Mouse (Mus musculus) intestine, embryonic 14.5 days (tissue): ENCODE data around the gene Pkd1. TPM values are rescaled to one million over a fixed set of nuclear protein-coding genes. Genes with fewer than 3 reads are reported as not detected.

Experiments
- ATAC-seq: fragments of 200-750 bp; cut with Nextera tagmentation; replicated peaks from 2 replicates; pipeline ENCODE4 v1.8.0; 2017; ENCODE audit warnings: low read depth, moderate number of reproducible peaks, moderate TSS enrichment, moderate library complexity; ENCODE audit not compliant: low FRiP score, low TSS enrichment
- DNase-seq: peaks from one replicate; pipeline ENCODE4 v3.0.0-alpha.2; 2018; ENCODE audit warnings: low spot score
- H3K27ac ChIP-seq: fragments of 300-500 bp; sonication (generic); 2 replicates; pipeline ENCODE4 v1.5.1; 2014; ENCODE audit warnings: low read depth, mild to moderate bottlenecking, control low read depth
- H3K27me3 ChIP-seq: fragments of 300-500 bp; sonication (generic); replicated peaks from 2 replicates; pipeline ENCODE4 v1.6.1; 2014; ENCODE audit warnings: low read length, control low read depth; ENCODE audit not compliant: control insufficient read depth, insufficient read depth
- H3K36me3 ChIP-seq: fragments of 300-500 bp; sonication (generic); 2 replicates; pipeline ENCODE4 v1.6.1; 2014; ENCODE audit warnings: low read length, control low read depth; ENCODE audit not compliant: control insufficient read depth, insufficient read depth
- H3K4me1 ChIP-seq: fragments of 300-500 bp; sonication (generic); replicated peaks from 2 replicates; pipeline ENCODE4 v1.6.1; 2014; ENCODE audit warnings: low read length, control low read depth, mixed read lengths; ENCODE audit not compliant: control insufficient read depth, insufficient read depth
- H3K4me2 ChIP-seq: fragments of 300-500 bp; sonication (generic); 2 replicates; pipeline ENCODE4 v1.6.1; 2014; ENCODE audit warnings: low read length
- H3K4me3 ChIP-seq: fragments of 300-500 bp; sonication (generic); 2 replicates; pipeline ENCODE4 v1.5.1; 2014; ENCODE audit warnings: low read depth, low read length, control low read depth, mixed read lengths
- H3K9ac ChIP-seq: fragments of 300-500 bp; sonication (generic); 2 replicates; pipeline ENCODE4 v1.6.1; 2014; ENCODE audit warnings: mild to moderate bottlenecking, low read length
- H3K9me3 ChIP-seq: fragments of 300-500 bp; sonication (generic); 2 replicates; pipeline ENCODE4 v1.6.1; 2016; ENCODE audit warnings: low read length, control low read depth; ENCODE audit not compliant: control insufficient read depth
- WGBS: fragments of 180-500 bp; shearing (Covaris S2); extraction: QIAGEN DNeasy Blood & Tissue Kit; methylation state at CpG from one replicate; pipeline ENCODE4 v1.1.7; 2014; 5-methylcytosine and 5-hydroxymethylcytosine counted together
- polyA plus RNA-seq: library from polyadenylated mRNA; unstranded; fragments of >200 nt; fragmentation: Nextera tagmentation; extraction: Ambion mirVana; gene quantifications from 2 replicates; pipeline ENCODE4 v1.2.1, GENCODE M21; 2014

Pkd1 gene
- polyA plus RNA-seq, 1 experiment from 2014 or later, result 26.8 TPM

DNA sequence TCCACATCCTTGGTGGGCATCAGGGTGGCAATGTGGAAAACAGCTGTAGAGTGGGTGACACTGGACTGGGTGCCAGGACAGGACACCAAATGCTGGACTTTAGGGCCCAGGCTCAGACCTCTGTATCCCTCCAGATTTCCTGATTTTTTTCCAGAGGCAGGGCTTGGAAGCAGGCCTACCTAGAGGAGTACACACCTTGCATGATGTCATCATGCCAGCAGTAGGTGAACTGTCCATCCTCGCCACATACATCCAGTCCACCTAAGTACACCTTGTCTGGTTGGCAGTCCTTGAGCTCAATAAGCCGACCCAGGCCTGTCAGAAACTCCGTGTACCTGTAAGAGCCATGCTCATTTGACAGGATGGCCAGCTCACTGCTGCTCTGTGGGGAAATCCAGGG is 48.4 kb downstream of the Pkd1 start:
- H3K27ac ChIP-seq, result no peak overlapping the region
- H3K4me2 ChIP-seq, result no peak overlapping the region
- H3K27me3 ChIP-seq, result no peaks in the 10 kb centered on the region
- no peak overlapping the region for H3K4me3 ChIP-seq
- DNase-seq (no peak), ATAC-seq (no peak)
- H3K36me3 ChIP-seq, result peaks cover 98% of the 10 kb centered on the region
- no peaks in the 10 kb centered on the region for H3K9me3 ChIP-seq
- H3K4me1 ChIP-seq, result no peaks in the 10 kb centered on the region
- 90% methylated on average over 3 of the region's 3 CpGs for WGBS
- no peak overlapping the region for H3K9ac ChIP-seq

DNA sequence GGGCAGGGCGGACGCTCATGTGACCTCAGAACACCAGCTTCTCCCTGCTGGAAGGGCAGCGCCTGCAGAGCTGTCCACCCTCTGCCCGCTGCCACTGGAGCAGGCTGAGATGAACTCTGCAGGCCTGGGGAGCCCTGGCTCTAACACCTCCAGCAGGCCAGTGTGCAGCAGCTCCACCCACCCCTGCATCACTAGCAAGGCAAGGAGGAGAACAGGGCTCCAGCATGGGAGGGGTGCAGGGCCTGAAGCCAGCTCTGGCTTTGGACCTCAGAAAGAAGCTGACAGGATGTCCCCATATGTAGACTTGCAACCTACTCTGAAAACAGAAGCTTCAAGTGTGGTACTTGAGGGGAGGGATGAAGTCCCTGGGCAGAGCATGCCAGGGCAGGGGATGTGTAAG is 50.9 kb downstream of the Pkd1 start:
- H3K27me3 ChIP-seq, result no peaks in the 10 kb centered on the region
- ATAC-seq (no peak), DNase-seq (no peak)
- H3K9ac ChIP-seq, result no peak overlapping the region
- H3K36me3 ChIP-seq, result peaks cover 95% of the 10 kb centered on the region
- no peaks in the 10 kb centered on the region for H3K9me3 ChIP-seq
- H3K4me1 ChIP-seq, result no peaks in the 10 kb centered on the region
- no peak overlapping the region for H3K4me3 ChIP-seq
- H3K27ac ChIP-seq, result no peak overlapping the region
- 90% methylated on average over 4 of the region's 4 CpGs for WGBS
- H3K4me2 ChIP-seq, result no peak overlapping the region

DNA sequence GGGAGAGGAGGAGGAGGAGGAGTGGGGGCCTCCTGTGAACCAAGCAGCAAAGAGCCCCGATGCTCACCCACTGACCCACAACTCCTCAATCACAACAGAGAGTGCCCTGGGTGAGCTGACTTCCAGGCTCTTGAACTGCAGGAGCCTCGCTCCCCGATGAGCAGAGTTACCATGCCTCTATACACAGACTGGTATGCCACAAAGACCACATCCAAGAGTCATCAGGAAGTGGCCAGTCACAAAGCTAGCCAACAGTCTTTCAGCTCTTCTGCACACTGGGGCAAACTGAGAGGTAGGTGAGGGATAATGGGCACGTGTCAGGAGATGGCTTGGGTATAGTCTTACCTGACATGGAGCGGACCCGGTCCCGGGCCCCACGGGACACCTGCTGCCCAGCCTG is 54.3 kb downstream of the Pkd1 start:
- DNase-seq (no peak), ATAC-seq (no peak)
- H3K27me3 ChIP-seq, result no peaks in the 10 kb centered on the region
- H3K36me3 ChIP-seq, result peaks cover 89% of the 10 kb centered on the region
- no peak overlapping the region for H3K4me3 ChIP-seq
- H3K4me1 ChIP-seq, result no peaks in the 10 kb centered on the region
- H3K4me2 ChIP-seq, result no peak overlapping the region
- no peaks in the 10 kb centered on the region for H3K9me3 ChIP-seq
- no peak overlapping the region for H3K27ac ChIP-seq
- H3K9ac ChIP-seq, result no peak overlapping the region
- 94% methylated on average over 8 of the region's 8 CpGs for WGBS

DNA sequence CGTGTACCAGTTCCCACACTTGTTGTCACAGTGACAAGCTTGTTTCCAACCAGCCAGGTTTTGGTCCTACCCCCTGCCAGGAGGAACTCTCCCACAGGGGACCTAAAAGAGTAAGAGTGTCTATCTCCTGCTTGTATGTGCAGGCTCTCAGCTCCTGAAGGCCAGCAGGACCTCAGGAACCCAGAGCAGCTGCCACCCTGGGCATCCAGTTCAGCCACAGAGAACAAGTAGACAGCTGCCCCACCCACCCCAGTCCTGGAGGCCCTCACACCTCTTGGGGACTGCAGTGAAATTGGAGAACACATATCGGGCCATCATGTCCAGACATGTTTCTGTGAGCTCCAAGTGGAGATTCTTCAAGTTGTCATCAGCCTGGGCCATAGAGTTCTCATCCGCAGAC is 54.9 kb downstream of the Pkd1 start:
- H3K4me2 ChIP-seq, result no peak overlapping the region
- peaks cover 85% of the 10 kb centered on the region for H3K36me3 ChIP-seq
- H3K9me3 ChIP-seq, result no peaks in the 10 kb centered on the region
- no peak overlapping the region for H3K27ac ChIP-seq
- no peaks in the 10 kb centered on the region for H3K4me1 ChIP-seq
- H3K27me3 ChIP-seq, result no peaks in the 10 kb centered on the region
- DNase-seq, result no peak
- no peak for ATAC-seq
- H3K9ac ChIP-seq, result no peak overlapping the region
- no peak overlapping the region for H3K4me3 ChIP-seq
- WGBS, result 94% methylated on average over 3 of the region's 3 CpGs

DNA sequence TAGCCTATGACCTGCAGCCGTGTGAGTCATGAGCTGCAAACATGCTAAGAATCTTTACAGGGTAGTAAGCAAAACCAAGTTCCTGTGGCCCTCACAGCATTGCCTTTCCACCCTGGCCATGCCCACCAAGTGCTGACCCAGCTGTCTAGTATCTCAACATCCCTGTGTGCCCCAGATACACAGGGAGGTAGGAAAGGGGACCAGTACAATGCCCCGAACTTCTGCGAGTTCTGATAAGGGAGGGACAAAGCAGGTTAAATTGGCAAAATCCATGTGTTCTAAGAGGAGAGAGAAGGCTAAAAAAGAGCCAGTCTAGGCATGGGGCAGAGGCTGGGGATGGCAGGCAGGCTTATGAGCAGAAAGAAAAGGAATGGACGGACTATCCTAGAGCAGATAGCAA is 58.7 kb downstream of the Pkd1 start:
- Histone ChIP-seq H3K4me1 (no peaks in the 10 kb centered on the region), H3K4me2 (no peak overlapping the region), H3K36me3 (peaks cover 61% of the 10 kb centered on the region), H3K4me3 (no peak overlapping the region), H3K27ac (no peak overlapping the region), H3K27me3 (no peaks in the 10 kb centered on the region), H3K9me3 (no peaks in the 10 kb centered on the region), H3K9ac (no peak overlapping the region)
- 95% methylated on average over 4 of the region's 4 CpGs for WGBS
- no peak for ATAC-seq
- no peak for DNase-seq

DNA sequence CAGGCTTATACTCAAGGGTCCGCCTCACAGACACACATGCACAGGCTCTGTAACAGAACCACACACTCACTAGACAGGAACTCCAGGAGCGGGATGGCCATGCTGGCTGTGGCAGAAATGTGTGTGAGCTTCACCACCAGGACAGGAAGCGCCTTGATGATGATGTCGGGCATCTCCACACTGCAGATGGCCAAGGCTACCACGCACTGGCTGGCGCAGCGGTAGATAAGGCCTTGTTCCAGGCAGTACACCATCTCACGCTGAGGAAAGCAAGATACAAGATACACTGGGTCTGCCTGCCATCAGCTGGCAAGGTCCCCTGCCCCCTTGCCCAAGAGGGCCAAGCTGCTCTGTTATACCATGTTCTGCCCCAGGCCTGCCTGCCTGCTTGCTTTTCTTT is 59.2 kb downstream of the Pkd1 start:
- DNase-seq (no peak), ATAC-seq (no peak)
- H3K9me3 ChIP-seq, result no peaks in the 10 kb centered on the region
- no peaks in the 10 kb centered on the region for H3K4me1 ChIP-seq
- H3K27me3 ChIP-seq, result no peaks in the 10 kb centered on the region
- H3K9ac ChIP-seq, result no peak overlapping the region
- H3K27ac ChIP-seq, result no peak overlapping the region
- no peak overlapping the region for H3K4me2 ChIP-seq
- WGBS, result 93% methylated on average over 8 of the region's 8 CpGs
- peaks cover 62% of the 10 kb centered on the region for H3K36me3 ChIP-seq
- H3K4me3 ChIP-seq, result no peak overlapping the region

DNA sequence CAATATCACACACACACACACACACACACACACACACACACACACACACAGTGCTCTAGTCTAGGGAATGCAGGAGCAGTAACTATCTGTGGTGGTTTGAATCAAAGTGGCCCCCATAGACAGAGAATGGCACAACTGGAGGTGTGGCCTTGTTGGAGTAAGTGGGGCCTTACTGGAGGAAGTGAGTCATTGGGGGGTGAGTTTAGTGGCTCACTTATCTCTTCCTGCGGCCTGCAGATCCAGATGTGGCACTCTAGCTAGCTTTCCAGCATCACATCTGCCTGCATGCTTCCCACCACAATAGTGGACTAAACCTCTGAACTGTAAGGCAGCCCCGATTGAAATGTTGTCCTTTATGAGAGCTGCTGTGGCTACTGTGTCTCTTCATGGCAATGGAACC is 61.1 kb downstream of the Pkd1 start:
- no peak overlapping the region for H3K4me3 ChIP-seq
- DNase-seq, result no peak
- 85% methylated on average over 2 of the region's 2 CpGs for WGBS

DNA sequence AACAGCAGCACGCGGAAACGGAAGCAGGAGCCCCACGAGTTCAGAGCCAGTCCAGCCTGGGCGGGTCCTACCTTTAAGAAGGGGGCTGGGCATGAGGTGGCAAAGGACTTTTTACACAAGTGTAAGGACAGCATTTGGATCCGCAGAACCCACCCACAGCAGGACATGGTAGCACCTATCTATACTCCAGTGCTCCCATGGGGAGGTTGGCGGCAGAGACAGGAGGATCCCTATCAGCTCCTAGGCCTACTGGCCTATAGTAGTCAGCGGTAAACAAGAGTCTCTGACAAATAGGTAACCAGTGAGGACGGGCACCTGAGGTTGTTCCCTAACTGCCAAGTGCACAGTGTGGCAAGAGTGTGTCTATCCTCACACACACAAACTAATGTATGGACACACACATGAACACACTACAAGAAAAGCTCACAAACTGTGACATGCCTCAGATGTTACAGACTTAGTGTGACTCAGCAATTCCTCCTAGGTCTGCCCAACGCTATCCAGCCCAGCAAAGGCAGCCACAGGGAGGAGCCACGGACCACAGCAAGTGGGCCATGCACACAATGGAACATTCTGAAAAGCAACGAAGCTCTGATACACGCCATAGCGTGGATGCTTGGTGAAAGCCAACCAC is 68.0 kb downstream of the Pkd1 start:
- no peaks in the 10 kb centered on the region for H3K4me1 ChIP-seq
- DNase-seq (no peak), ATAC-seq (no peak)
- no peak overlapping the region for H3K4me3 ChIP-seq
- H3K27ac ChIP-seq, result no peak overlapping the region
- no peak overlapping the region for H3K4me2 ChIP-seq
- WGBS, result 86% methylated on average over 14 of the region's 14 CpGs
- H3K9ac ChIP-seq, result no peak overlapping the region
- H3K36me3 ChIP-seq, result peaks cover 93% of the 10 kb centered on the region
- H3K9me3 ChIP-seq, result no peaks in the 10 kb centered on the region
- no peaks in the 10 kb centered on the region for H3K27me3 ChIP-seq

More for the DNA sequence above, 61.1 kb downstream of the Pkd1 start:
- Histone ChIP-seq H3K4me2 (no peak overlapping the region), H3K27ac (no peak overlapping the region), H3K36me3 (peaks cover 63% of the 10 kb centered on the region), H3K9me3 (no peaks in the 10 kb centered on the region), H3K4me1 (no peaks in the 10 kb centered on the region), H3K27me3 (no peaks in the 10 kb centered on the region), H3K9ac (no peak overlapping the region)
- ATAC-seq, result no peak

DNA sequence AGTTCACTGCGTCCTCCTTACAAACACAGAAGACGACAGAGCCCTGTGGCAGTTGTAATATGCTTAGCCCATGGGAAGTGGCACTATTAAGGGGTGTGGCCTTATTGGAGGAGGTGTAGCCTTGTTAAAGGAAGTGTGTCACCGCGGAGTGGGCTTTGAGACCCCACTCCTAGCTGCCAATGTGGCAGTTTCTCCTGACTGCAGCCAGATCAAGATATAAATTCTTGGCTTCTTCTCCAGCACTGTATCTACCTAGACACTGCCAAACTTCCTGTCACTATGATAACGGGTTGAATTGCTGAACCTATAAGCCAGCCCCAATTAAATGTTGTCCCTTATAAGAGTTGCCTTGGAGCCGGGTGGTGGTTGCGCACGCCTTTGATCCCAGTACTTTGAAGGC is 75.8 kb downstream of the Pkd1 start:
- Histone ChIP-seq H3K27me3 (no peaks in the 10 kb centered on the region), H3K36me3 (peaks cover 97% of the 10 kb centered on the region), H3K9ac (no peak overlapping the region), H3K4me1 (no peaks in the 10 kb centered on the region), H3K9me3 (no peaks in the 10 kb centered on the region), H3K4me2 (no peak overlapping the region), H3K4me3 (no peak overlapping the region), H3K27ac (no peak overlapping the region)
- ATAC-seq (no peak), DNase-seq (no peak)
- WGBS, result 95% methylated on average over 8 of the region's 8 CpGs
